Mouse (Mus musculus) stomach, embryonic 14.5 days (tissue): ENCODE measurements around the gene Mapk6. TPM values are rescaled to one million over a fixed set of nuclear protein-coding genes. Genes with fewer than 3 reads are reported as not detected.

Experiments
- ATAC-seq: fragments of 200-750 bp; cut with Nextera tagmentation; 2 replicates; pipeline ENCODE4 v1.8.0; 2017; ENCODE audit warnings: low read depth, moderate TSS enrichment; ENCODE audit not compliant: insufficient number of reproducible peaks, insufficient read depth, low FRiP score
- H3K27ac ChIP-seq: fragments of 300-500 bp; sonication (generic); 2 replicates; pipeline ENCODE4 v1.5.1; 2014; ENCODE audit warnings: mild to moderate bottlenecking, low read length, moderate library complexity, mixed read lengths
- H3K27me3 ChIP-seq: fragments of 300-500 bp; sonication (generic); 2 replicates; pipeline ENCODE4 v1.6.1; 2014; ENCODE audit warnings: low read length, control low read depth, mixed read lengths; ENCODE audit not compliant: control insufficient read depth, insufficient read depth
- H3K36me3 ChIP-seq: fragments of 300-500 bp; sonication (generic); 2 replicates; pipeline ENCODE4 v1.6.1; 2014; ENCODE audit warnings: mild to moderate bottlenecking, control low read depth, low read length, moderate library complexity, mixed read lengths; ENCODE audit not compliant: control insufficient read depth, insufficient read depth
- H3K4me1 ChIP-seq: fragments of 300-500 bp; sonication (generic); 2 replicates; pipeline ENCODE4 v1.6.1; 2014; ENCODE audit warnings: low read length, control low read depth, mixed read lengths; ENCODE audit not compliant: control insufficient read depth, insufficient read depth
- H3K4me2 ChIP-seq: fragments of 300-500 bp; sonication (generic); replicated peaks from 2 replicates; pipeline ENCODE4 v1.6.1; 2014; ENCODE audit warnings: low read depth, low read length, control low read depth
- H3K4me3 ChIP-seq: fragments of 300-500 bp; sonication (generic); 2 replicates; pipeline ENCODE4 v1.5.1; 2014; ENCODE audit warnings: low read depth, low read length, control low read depth
- H3K9ac ChIP-seq: fragments of 300-500 bp; sonication (generic); replicated peaks from 2 replicates; pipeline ENCODE4 v1.6.1; 2014; ENCODE audit warnings: low read depth, mild to moderate bottlenecking, control low read depth, low read length, moderate library complexity, mixed read lengths
- H3K9me3 ChIP-seq: fragments of 300-500 bp; sonication (generic); 2 replicates; pipeline ENCODE4 v1.6.1; 2016; ENCODE audit warnings: low read depth, low read length, control low read depth; ENCODE audit not compliant: control insufficient read depth
- WGBS: fragments of 180-500 bp; shearing (Covaris S2); extraction: QIAGEN DNeasy Blood & Tissue Kit; methylation state at CpG from one replicate; pipeline ENCODE4 v1.1.7; 2014; 5-methylcytosine and 5-hydroxymethylcytosine counted together
- polyA plus RNA-seq: library from polyadenylated mRNA; unstranded; fragments of >200 nt; fragmentation: Nextera tagmentation; extraction: Ambion mirVana; gene quantifications from 2 replicates; pipeline ENCODE4 v1.2.1, GENCODE M21; 2014

The Mapk6 gene
- polyA plus RNA-seq, 1 experiment from 2014 or later, result 70.2 TPM

- Histone ChIP-seq H3K36me3 (no peaks in the 10 kb centered on the region), H3K9me3 (no peaks in the 10 kb centered on the region), H3K4me2 (no peak overlapping the region), H3K27ac (no peak overlapping the region), H3K9ac (no peak overlapping the region), H3K4me3 (no peak overlapping the region), H3K27me3 (no peaks in the 10 kb centered on the region), H3K4me1 (peaks cover 17% of the 10 kb centered on the region)
- no peak for ATAC-seq
- WGBS, result 57% methylated on average over 5 of the region's 5 CpGs
These were observed 3.4 kb upstream of the Mapk6 start for GRCm38 (mm10) chr9:75413206-75413605.

GRCm38 (mm10) chr9:75411584-75411983, 1.8 kb upstream of the Mapk6 start:
- ATAC-seq, result no peak
- 82% methylated on average over 9 of the region's 9 CpGs for WGBS
- no peak overlapping the region for H3K9ac ChIP-seq

GRCm38 (mm10) chr9:75410868-75411487, 1.2 kb upstream of the Mapk6 start:
- no peak overlapping the region for H3K27ac ChIP-seq
- no peak overlapping the region for H3K9ac ChIP-seq
- H3K27me3 ChIP-seq, result no peaks in the 10 kb centered on the region
- ATAC-seq, result no peak
- no peaks in the 10 kb centered on the region for H3K9me3 ChIP-seq
- WGBS, result 64% methylated on average over 6 of the region's 6 CpGs
- H3K4me1 ChIP-seq, result peaks cover 27% of the 10 kb centered on the region
- H3K36me3 ChIP-seq, result no peaks in the 10 kb centered on the region
- H3K4me3 ChIP-seq, result 0 out of 2 replicates have a peak overlapping the region, but pooled peaks have one; percentile 90
- H3K4me2 ChIP-seq, result 0 out of 2 replicates have a peak overlapping the region, but pooled peaks have one; percentile 72

More at GRCm38 (mm10) chr9:75411584-75411983, 1.8 kb upstream of the Mapk6 start:
- Histone ChIP-seq H3K27me3 (no peaks in the 10 kb centered on the region), H3K4me3 (no peak overlapping the region), H3K27ac (no peak overlapping the region), H3K4me1 (peaks cover 24% of the 10 kb centered on the region), H3K36me3 (no peaks in the 10 kb centered on the region), H3K4me2 (no peak overlapping the region), H3K9me3 (no peaks in the 10 kb centered on the region)

- peak; percentile 68 for ATAC-seq
- Histone ChIP-seq H3K27me3 (no peaks in the 10 kb centered on the region), H3K27ac (peak overlapping the region; percentile 99), H3K36me3 (no peaks in the 10 kb centered on the region), H3K4me1 (peaks cover 26% of the 10 kb centered on the region), H3K9me3 (no peaks in the 10 kb centered on the region), H3K4me2 (peak overlapping the region; percentile 72), H3K9ac (peak overlapping the region; percentile 93), H3K4me3 (peak overlapping the region; percentile 90)
- under 1% methylated on average over 78 of the region's 90 CpGs for WGBS
These were observed 564 bp downstream of the Mapk6 start for GRCm38 (mm10) chr9:75409031-75409851.

- no peaks in the 10 kb centered on the region for H3K9me3 ChIP-seq
- no peak for ATAC-seq
- peak overlapping the region; percentile 93 for H3K9ac ChIP-seq
- peak overlapping the region; percentile 72 for H3K4me2 ChIP-seq
- no peaks in the 10 kb centered on the region for H3K27me3 ChIP-seq
- H3K36me3 ChIP-seq, result no peaks in the 10 kb centered on the region
- WGBS, result 3% methylated on average over 11 of the region's 11 CpGs
- peak overlapping the region; percentile 90 for H3K4me3 ChIP-seq
- H3K27ac ChIP-seq, result peak overlapping the region; percentile 99; the same call in 1 of the 2 replicates
- peaks cover 21% of the 10 kb centered on the region; the same call in 1 of the 2 replicates for H3K4me1 ChIP-seq
These were observed 1.5 kb downstream of the Mapk6 start for GRCm38 (mm10) chr9:75408204-75408826.

- 11% methylated on average over 10 of the region's 10 CpGs for WGBS
- H3K27ac ChIP-seq, result peak overlapping the region; percentile 41; the same call in 1 of the 2 replicates
- H3K9ac ChIP-seq, result peak overlapping the region; percentile 93; the same call in 1 of the 2 replicates
These were observed 2.0 kb downstream of the Mapk6 start for GRCm38 (mm10) chr9:75407803-75408202.

GRCm38 (mm10) chr9:75406121-75406520, 3.7 kb downstream of the Mapk6 start:
- Histone ChIP-seq H3K27me3 (no peaks in the 10 kb centered on the region), H3K9ac (no peak overlapping the region), H3K36me3 (no peaks in the 10 kb centered on the region), H3K4me3 (no peak overlapping the region), H3K4me1 (peaks cover 24% of the 10 kb centered on the region; the same call in 1 of the 2 replicates), H3K9me3 (no peaks in the 10 kb centered on the region), H3K4me2 (no peak overlapping the region), H3K27ac (no peak overlapping the region)
- WGBS, result 82% methylated on average over 2 of the region's 2 CpGs
- ATAC-seq, result no peak

More at GRCm38 (mm10) chr9:75407803-75408202, 2.0 kb downstream of the Mapk6 start:
- ATAC-seq, result no peak
- H3K4me1 ChIP-seq, result peaks cover 21% of the 10 kb centered on the region; the same call in 1 of the 2 replicates
- no peaks in the 10 kb centered on the region for H3K9me3 ChIP-seq
- H3K36me3 ChIP-seq, result no peaks in the 10 kb centered on the region
- peak overlapping the region; percentile 90 for H3K4me3 ChIP-seq
- peak overlapping the region; percentile 72 for H3K4me2 ChIP-seq
- H3K27me3 ChIP-seq, result no peaks in the 10 kb centered on the region

GRCm38 (mm10) chr9:75403520-75403919, 6.3 kb downstream of the Mapk6 start:
- Histone ChIP-seq H3K27me3 (no peaks in the 10 kb centered on the region), H3K9ac (no peak overlapping the region), H3K27ac (no peak overlapping the region), H3K4me2 (no peak overlapping the region), H3K36me3 (no peaks in the 10 kb centered on the region), H3K4me1 (peaks cover 17% of the 10 kb centered on the region; the same call in 1 of the 2 replicates), H3K9me3 (no peaks in the 10 kb centered on the region), H3K4me3 (no peak overlapping the region)
- ATAC-seq, result no peak
- WGBS, result 49% methylated on average over 3 of the region's 3 CpGs
